Mouse (Mus musculus) megakaryocyte, embryonic 14.5 days (primary cell): ENCODE results near the gene Smad5. TPM values are rescaled to one million over a fixed set of nuclear protein-coding genes. Genes with fewer than 3 reads are reported as not detected.

Source experiments
- H3K27me3 ChIP-seq: replicated peaks from 2 replicates; pipeline ENCODE3; 2012; ENCODE audit warnings: inconsistent platforms
- H3K36me3 ChIP-seq: replicated peaks from 2 replicates; pipeline ENCODE3; 2012; ENCODE audit warnings: low read length, inconsistent platforms, mixed read lengths
- H3K4me1 ChIP-seq: 2 replicates; pipeline ENCODE4 v1.6.1; 2012; ENCODE audit warnings: inconsistent platforms
- H3K4me3 ChIP-seq: replicated peaks from 2 replicates; pipeline ENCODE3; 2012; ENCODE audit warnings: moderate library complexity, mild to moderate bottlenecking, inconsistent platforms
- H3K9me3 ChIP-seq: 2 replicates; pipeline ENCODE4 v1.6.1; 2012; ENCODE audit warnings: inconsistent platforms
- FLI1 ChIP-seq: IDR thresholded peaks from 2 replicates; pipeline ENCODE4 v1.6.1; 2012; ENCODE audit warnings: low read length, inconsistent platforms, mixed read lengths
- GATA1 ChIP-seq: IDR thresholded peaks from 3 replicates; pipeline ENCODE4 v1.6.1; 2012; ENCODE audit warnings: mixed read lengths, low read length, inconsistent platforms, borderline replicate concordance
- polyA plus RNA-seq: library from polyadenylated mRNA; stranded (reverse); fragments of >175 nt; gene quantifications from 2 replicates; pipeline ENCODE4 v1.2.3, GENCODE M21; 2012; ENCODE audit warnings: low replicate concordance; ENCODE audit not compliant: insufficient read depth

Gene Smad5
- polyA plus RNA-seq, 1 experiment: 0.86 TPM

DNA sequence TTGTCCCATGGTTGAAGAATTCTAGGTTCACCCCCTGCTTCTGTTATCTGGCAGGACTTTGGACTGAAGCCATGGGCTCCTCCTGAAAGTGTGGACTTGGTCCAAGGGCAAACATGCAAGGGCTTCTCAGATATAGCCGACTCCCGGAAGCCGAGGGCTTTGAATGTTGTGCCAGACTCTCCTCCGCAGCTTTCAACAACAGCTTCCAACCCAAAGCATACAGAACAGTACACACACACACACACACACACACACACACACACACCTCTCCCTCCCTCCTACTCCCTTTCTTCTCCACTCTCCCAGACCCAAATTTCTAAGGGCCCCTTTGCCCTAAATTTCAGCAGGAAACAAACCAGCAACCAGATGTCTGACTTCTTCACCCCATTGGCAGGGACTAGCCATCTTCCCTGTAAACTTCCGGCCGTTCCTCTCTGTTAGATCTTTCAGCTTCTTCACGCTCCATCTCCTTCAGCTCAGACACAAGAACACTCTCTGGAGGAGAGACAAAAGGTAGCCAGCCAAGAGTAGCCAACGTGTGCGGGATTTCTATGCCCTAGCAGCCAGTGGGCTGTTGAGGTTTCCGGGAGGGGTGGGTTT is 24.5 kb upstream of the Smad5 start:
- H3K36me3 ChIP-seq: no peaks in the 10 kb centered on the region
- TF ChIP-seq FLI1 (no peak), GATA1 (no peak)
- H3K27me3 ChIP-seq: peaks cover 57% of the 10 kb centered on the region
- H3K4me1 ChIP-seq: peaks cover 31% of the 10 kb centered on the region
- H3K9me3 ChIP-seq: peaks cover 4% of the 10 kb centered on the region; the same call in 1 of the 2 replicates
- H3K4me3 ChIP-seq: no peak overlapping the region

DNA sequence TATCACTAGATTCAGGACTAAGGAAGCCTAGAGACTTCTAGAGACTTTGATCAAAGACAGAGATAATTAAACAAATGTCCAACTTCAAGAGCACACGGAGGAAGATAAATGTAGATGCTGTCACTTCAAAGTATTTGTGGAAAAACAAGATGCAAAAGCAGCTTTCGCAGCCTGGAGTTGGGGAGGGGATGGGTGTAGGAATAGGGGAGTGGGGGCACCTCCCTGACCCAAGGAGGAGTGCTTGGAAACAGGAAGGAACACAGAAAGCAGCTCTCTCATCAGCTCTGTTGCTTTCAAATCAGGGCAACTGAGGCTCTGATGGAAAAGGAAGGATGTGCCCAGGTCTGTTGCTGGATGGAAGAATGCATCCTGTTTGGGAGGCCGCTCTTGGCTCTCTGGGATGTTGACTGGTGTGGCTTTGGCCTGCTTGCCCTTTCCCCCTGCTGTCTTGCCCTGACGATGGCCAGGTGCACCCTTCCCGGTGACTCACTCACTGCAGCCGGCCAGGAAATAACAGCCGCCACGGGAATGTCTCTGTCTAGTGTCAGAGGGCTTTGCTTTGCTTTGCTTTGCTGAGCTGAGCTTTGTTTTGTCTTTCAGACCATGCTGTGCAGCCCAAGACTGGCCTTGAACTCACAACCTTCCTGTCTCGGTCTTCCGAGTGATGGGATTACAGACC is 23.8 kb upstream of the Smad5 start:
- peaks cover 30% of the 10 kb centered on the region for H3K4me1 ChIP-seq
- no peaks in the 10 kb centered on the region for H3K36me3 ChIP-seq
- peaks cover 4% of the 10 kb centered on the region; the same call in 1 of the 2 replicates for H3K9me3 ChIP-seq
- H3K27me3 ChIP-seq: peaks cover 56% of the 10 kb centered on the region
- TF ChIP-seq FLI1: no peak
- no peak overlapping the region for H3K4me3 ChIP-seq

GRCm38 (mm10) chr13:56681924-56682323 is 20.9 kb upstream of the Smad5 start:
- peaks cover 4% of the 10 kb centered on the region; the same call in 1 of the 2 replicates for H3K9me3 ChIP-seq
- peaks cover 23% of the 10 kb centered on the region for H3K4me1 ChIP-seq
- TF ChIP-seq GATA1 (no peak), FLI1 (no peak)
- H3K4me3 ChIP-seq: no peak overlapping the region
- H3K36me3 ChIP-seq: no peaks in the 10 kb centered on the region
- peaks cover 63% of the 10 kb centered on the region for H3K27me3 ChIP-seq

GRCm38 (mm10) chr13:56682326-56682725 is 20.5 kb upstream of the Smad5 start:
- H3K9me3 ChIP-seq: peaks cover 4% of the 10 kb centered on the region; the same call in 1 of the 2 replicates
- peaks cover 60% of the 10 kb centered on the region for H3K27me3 ChIP-seq
- H3K4me1 ChIP-seq: peaks cover 23% of the 10 kb centered on the region
- H3K4me3 ChIP-seq: peak overlapping the region; percentile 75
- H3K36me3 ChIP-seq: no peaks in the 10 kb centered on the region
- TF ChIP-seq FLI1 (no peak), GATA1 (no peak)

DNA sequence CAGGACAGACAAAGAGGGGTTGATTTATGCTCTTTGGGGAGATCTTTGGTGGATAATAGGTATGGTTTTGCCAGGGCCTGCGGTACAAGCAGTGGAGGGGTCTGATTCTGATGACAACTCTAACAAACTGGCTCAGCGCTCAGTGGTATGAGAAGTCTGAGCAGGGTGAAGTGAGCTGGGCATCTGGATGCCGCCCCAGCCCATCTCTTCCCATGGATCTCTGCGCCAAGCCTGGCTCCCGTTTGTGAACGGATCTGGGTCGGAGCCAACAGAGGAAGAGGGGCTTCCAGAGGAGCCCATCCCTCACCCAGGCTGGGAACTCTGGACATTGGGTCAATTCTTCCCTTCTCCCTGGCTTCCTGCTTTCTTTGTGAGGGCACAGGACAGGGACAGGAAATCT is 19.5 kb upstream of the Smad5 start:
- Histone ChIP-seq H3K4me1 (peaks cover 26% of the 10 kb centered on the region), H3K36me3 (no peaks in the 10 kb centered on the region), H3K27me3 (peaks cover 63% of the 10 kb centered on the region), H3K4me3 (no peak overlapping the region), H3K9me3 (peaks cover 4% of the 10 kb centered on the region; the same call in 1 of the 2 replicates)
- TF ChIP-seq GATA1: no peak
- no peak for TF ChIP-seq FLI1

DNA sequence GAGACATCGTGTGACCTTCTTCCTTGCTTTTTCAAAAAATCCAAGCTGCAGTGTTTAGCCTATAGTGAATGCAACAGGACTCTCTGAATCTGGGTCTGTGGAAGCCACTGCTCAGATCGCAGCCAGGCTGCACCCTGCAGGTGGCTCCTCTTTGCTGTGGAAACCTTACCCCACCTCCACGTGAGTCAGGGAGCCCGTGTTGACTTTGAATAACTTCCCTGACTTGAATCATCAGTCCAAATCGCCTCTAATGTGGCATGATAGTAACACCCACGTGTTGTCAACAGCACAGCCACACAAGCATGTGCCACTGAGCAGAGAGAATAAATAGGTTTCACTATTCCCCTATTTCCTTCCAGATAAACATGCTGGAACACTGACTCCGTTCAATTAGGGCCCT is 10.8 kb upstream of the Smad5 start:
- TF ChIP-seq FLI1: no peak
- TF ChIP-seq GATA1: no peak

DNA sequence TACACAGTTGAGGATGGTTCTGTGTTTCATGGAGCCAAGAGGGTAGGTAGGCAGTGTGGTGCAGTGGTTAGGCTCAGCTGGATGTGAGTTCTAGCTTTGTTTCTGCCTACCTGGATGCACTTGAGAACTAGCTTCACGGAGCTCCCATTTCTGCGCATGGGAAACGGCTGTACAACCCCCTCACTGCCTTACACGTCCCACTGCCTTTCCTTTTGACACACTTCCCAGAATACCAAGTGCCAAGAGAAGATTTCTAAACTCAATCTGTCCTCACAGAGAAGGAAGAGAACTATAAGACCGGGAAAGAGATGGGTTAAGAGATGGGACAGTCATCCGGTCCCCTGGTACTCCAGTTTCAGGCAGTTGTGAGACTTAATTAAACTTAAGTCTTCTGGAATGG is 10.2 kb upstream of the Smad5 start:
- TF ChIP-seq GATA1: no peak
- no peak for TF ChIP-seq FLI1
- H3K36me3 ChIP-seq: no peaks in the 10 kb centered on the region
- H3K9me3 ChIP-seq: no peaks in the 10 kb centered on the region
- H3K4me3 ChIP-seq: no peak overlapping the region
- peaks cover 6% of the 10 kb centered on the region; the same call in 1 of the 2 replicates for H3K4me1 ChIP-seq
- peaks cover 60% of the 10 kb centered on the region for H3K27me3 ChIP-seq

More for the DNA sequence above, 10.8 kb upstream of the Smad5 start:
- Histone ChIP-seq H3K36me3 (no peaks in the 10 kb centered on the region), H3K9me3 (no peaks in the 10 kb centered on the region), H3K4me1 (peaks cover 6% of the 10 kb centered on the region; the same call in 1 of the 2 replicates), H3K4me3 (no peak overlapping the region), H3K27me3 (peaks cover 60% of the 10 kb centered on the region)

GRCm38 (mm10) chr13:56695701-56696100 is 7.1 kb upstream of the Smad5 start:
- H3K9me3 ChIP-seq: peaks cover 5% of the 10 kb centered on the region; the same call in 1 of the 2 replicates
- H3K36me3 ChIP-seq: no peaks in the 10 kb centered on the region
- H3K27me3 ChIP-seq: peaks cover 44% of the 10 kb centered on the region
- peaks cover 8% of the 10 kb centered on the region for H3K4me1 ChIP-seq
- H3K4me3 ChIP-seq: no peak overlapping the region
- TF ChIP-seq GATA1 (no peak), FLI1 (no peak)

GRCm38 (mm10) chr13:56696699-56697098 is 6.1 kb upstream of the Smad5 start:
- peaks cover 8% of the 10 kb centered on the region for H3K4me1 ChIP-seq
- H3K27me3 ChIP-seq: peaks cover 37% of the 10 kb centered on the region
- no peaks in the 10 kb centered on the region for H3K36me3 ChIP-seq
- no peak overlapping the region for H3K4me3 ChIP-seq
- peaks cover 5% of the 10 kb centered on the region; the same call in 1 of the 2 replicates for H3K9me3 ChIP-seq
- TF ChIP-seq FLI1 (no peak), GATA1 (no peak)

DNA sequence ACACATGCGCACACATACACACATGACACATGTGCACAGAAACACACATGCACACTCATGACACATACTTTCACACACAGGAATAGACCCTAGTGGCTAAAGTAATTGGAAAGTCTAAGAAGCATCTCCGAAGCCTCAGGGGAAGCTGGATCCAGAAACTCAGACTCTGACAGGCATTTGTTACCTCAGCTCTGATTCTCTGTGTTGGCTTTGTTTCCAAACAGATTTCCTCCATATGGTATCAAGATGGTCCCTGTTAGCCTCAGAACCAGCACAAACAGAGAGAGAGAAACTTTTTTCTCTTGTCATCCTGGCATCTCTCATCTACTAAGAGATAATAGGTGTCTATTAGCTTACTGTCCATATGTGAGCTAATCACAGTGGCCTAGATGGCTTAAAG is 5.6 kb upstream of the Smad5 start:
- Histone ChIP-seq H3K27me3 (peaks cover 32% of the 10 kb centered on the region), H3K36me3 (no peaks in the 10 kb centered on the region), H3K4me1 (peaks cover 10% of the 10 kb centered on the region), H3K9me3 (peaks cover 5% of the 10 kb centered on the region; the same call in 1 of the 2 replicates), H3K4me3 (no peak overlapping the region)
- TF ChIP-seq GATA1 (no peak), FLI1 (no peak)
